Mouse (Mus musculus) heart, postnatal 0 days (tissue): ENCODE data around the gene Chd6.

Experiments
- CTCF ChIP-seq: IDR thresholded peaks from 2 replicates; pipeline ENCODE4 v1.5.1; 2016; ENCODE audit warnings: antibody characterized with exemption, control low read depth, low read depth
- EP300 ChIP-seq: IDR thresholded peaks from 2 replicates; pipeline ENCODE4 v1.6.1; 2016; ENCODE audit warnings: antibody characterized with exemption, low read depth

GRCm38 (mm10) chr2:160911558-160912201, 197.2 kb downstream of the Chd6 start:
- TF ChIP-seq CTCF: no peak
- no peak for TF ChIP-seq EP300
